ENCODE assay signal across 27 mouse cellular contexts in genomic region chr7:129694168-129694567, GRCm38 (mm10).
DNase-seq lines count a peak whose midpoint lies in the region; ATAC-seq and TF ChIP-seq lines count a peak whose summit lies in the region.
"Had no signal": no experiment of that assay in that cellular context is flagged by ENCODE, and none has a peak within 500 bp of the region (broad histone marks: within the 10 kb centered on the region; RNA-seq: fewer than 3 reads in every experiment).

No protein-coding gene starts in this region.

- peak overlapping the region; percentile 83 for H3K27ac ChIP-seq in lung, embryonic 15.5 days
- H3K27ac ChIP-seq in limb, embryonic 10.5 days, result no peak overlapping the region
- H3K27ac ChIP-seq in lung, postnatal 0 days (ENCODE audit: low read length), result peak overlapping the region; percentile 69
- H3K27ac ChIP-seq: embryonic facial prominence, embryonic 10.5 days; embryonic facial prominence, embryonic 13.5 days; forebrain, embryonic 13.5 days; gastrocnemius, adult 2 months; heart, embryonic 13.5 days; hindbrain, embryonic 14.5 days had no signal

- peak; percentile 32; the same call in 1 of the 2 replicates for TF ChIP-seq CTCF in lung, postnatal 0 days (IDR thresholded peaks at IDR 0.05)

- H3K4me2 ChIP-seq in lung, embryonic 15.5 days, result no peak overlapping the region
- no peak overlapping the region for H3K4me2 ChIP-seq in lung, postnatal 0 days (replicated peaks; ENCODE audit: low read depth, low read length)
- H3K4me2 ChIP-seq: embryonic facial prominence, embryonic 13.5 days; forebrain, embryonic 13.5 days; heart, embryonic 13.5 days; hindbrain, embryonic 14.5 days had no signal

- peaks cover 23% of the 10 kb centered on the region for H3K4me1 ChIP-seq in lung, embryonic 15.5 days
- peaks cover 18% of the 10 kb centered on the region for H3K4me1 ChIP-seq in limb, embryonic 10.5 days
- no peaks in the 10 kb centered on the region for H3K4me1 ChIP-seq in lung, postnatal 0 days (ENCODE audit: insufficient read depth, low read depth, low read length)
- H3K4me1 ChIP-seq: forebrain, embryonic 13.5 days had no signal

- intact Hi-C loops in left cerebral cortex, postnatal 4 days (cut with DNase I), result no loop called here

- no peak overlapping the region for H3K4me3 ChIP-seq in lung, embryonic 15.5 days
- no peak overlapping the region for H3K4me3 ChIP-seq in limb, embryonic 10.5 days
- no peak overlapping the region for H3K4me3 ChIP-seq in lung, postnatal 0 days (ENCODE audit: low read depth, low read length)
- H3K4me3 ChIP-seq: embryonic facial prominence, embryonic 10.5 days; embryonic facial prominence, embryonic 13.5 days; erythroblast, embryonic 14.5 days; forebrain, embryonic 13.5 days; gastrocnemius, adult 2 months; heart, embryonic 13.5 days had no signal

- no peak for DNase-seq in lung, postnatal 4 days
- DNase-seq in limb, embryonic 10.5 days (ENCODE audit: low spot score), result peak; percentile 14
- peak; percentile 84 for DNase-seq in lung, postnatal 0 days (ENCODE audit: low spot score)
- DNase-seq in lung, postnatal 36 days, result peak; percentile 59
- DNase-seq in left cerebral cortex, postnatal 4 days, result no peak
- DNase-seq in ovary, postnatal 36 days (ENCODE audit: low spot score), result no peak
- DNase-seq: adrenal gland, adult 2 months; adrenal gland, postnatal 14 days; cerebellum, adult 11 months; cerebellum, adult 2 months; cerebellum, adult 9-11 months; cerebellum, postnatal 25 days; embryo, embryonic 11 days; forebrain, postnatal 0 days; gastrocnemius, adult 2 months; gastrocnemius, postnatal 14 days; heart, postnatal 14 days; heart, postnatal 4 days had no signal

- H3K27me3 ChIP-seq in lung, embryonic 15.5 days, result no peaks in the 10 kb centered on the region
- H3K27me3 ChIP-seq in limb, embryonic 10.5 days (ENCODE audit: low read depth, poor library complexity, severe bottlenecking), result no peaks in the 10 kb centered on the region
- H3K27me3 ChIP-seq in lung, postnatal 0 days (replicated peaks; ENCODE audit: insufficient read depth, low read length), result no peaks in the 10 kb centered on the region
- H3K27me3 ChIP-seq: embryonic facial prominence, embryonic 13.5 days; forebrain, embryonic 13.5 days; heart, embryonic 13.5 days had no signal

- ATAC-seq in lung, embryonic 15.5 days (ENCODE audit: borderline replicate concordance, extremely low read depth, low FRiP score, low TSS enrichment), result no peak
- peak; percentile 69 for ATAC-seq in lung, postnatal 0 days
- ATAC-seq in megakaryocyte, adult 5-6 weeks (ENCODE audit: poor library complexity, severe bottlenecking), result no peak
- ATAC-seq: CD4-positive, CD25-positive, alpha-beta regulatory T cell, adult 4 months; forebrain, embryonic 13.5 days; forebrain, postnatal 0 days had no signal

- peak; percentile 74 for TF ChIP-seq EP300 in lung, postnatal 0 days (IDR thresholded peaks at IDR 0.05)

- H3K9ac ChIP-seq in lung, embryonic 15.5 days, result no peak overlapping the region
- no peak overlapping the region for H3K9ac ChIP-seq in lung, postnatal 0 days (replicated peaks; ENCODE audit: low read depth)
- H3K9ac ChIP-seq: embryonic facial prominence, embryonic 13.5 days; forebrain, embryonic 13.5 days; forebrain, postnatal 0 days; heart, embryonic 13.5 days; hindbrain, embryonic 14.5 days had no signal

- H3K9me3 ChIP-seq in lung, embryonic 15.5 days, result no peaks in the 10 kb centered on the region
- no peaks in the 10 kb centered on the region for H3K9me3 ChIP-seq in limb, embryonic 10.5 days (replicated peaks)
- no peaks in the 10 kb centered on the region for H3K9me3 ChIP-seq in lung, postnatal 0 days (ENCODE audit: low read length)
- H3K9me3 ChIP-seq: embryonic facial prominence, embryonic 10.5 days; embryonic facial prominence, embryonic 13.5 days; forebrain, embryonic 13.5 days had no signal

- H3K36me3 ChIP-seq in lung, embryonic 15.5 days, result no peaks in the 10 kb centered on the region
- H3K36me3 ChIP-seq in limb, embryonic 10.5 days, result no peaks in the 10 kb centered on the region
- no peaks in the 10 kb centered on the region for H3K36me3 ChIP-seq in lung, postnatal 0 days (ENCODE audit: insufficient read depth, low read length)
- H3K36me3 ChIP-seq: embryonic facial prominence, embryonic 10.5 days; embryonic facial prominence, embryonic 13.5 days; heart, embryonic 13.5 days had no signal

Comparison
In these comparisons a context has a peak if more than half of its experiments do, and no peak if none do; other contexts are left out.
1. DNase-seq: peak in limb, embryonic 10.5 days (single experiment), lung, postnatal 0 days (single experiment) and lung, postnatal 36 days (single experiment); none in lung, postnatal 4 days (0 of 2), left cerebral cortex, postnatal 4 days (single experiment) and ovary, postnatal 36 days (single experiment).